Mouse (Mus musculus): ENCODE data around the gene Exo5.

GRCm38 (mm10) chr4:120948938-120949337, 24.1 kb upstream of the Exo5 start:
- TF ChIP-seq POLR2A (IDR thresholded peaks at IDR 0.05; ENCODE audit: low read depth, low read length) (no peak), CTCF (IDR thresholded peaks at IDR 0.05; ENCODE audit: extremely low read depth, insufficient read depth, insufficient read length, insufficient replicate concordance) (no peak)
